ENCODE assay signal across 8 mouse cellular contexts in genomic region chr6:100674974-100675373, GRCm38 (mm10). TPM values are rescaled to one million over a fixed set of nuclear protein-coding genes. Genes with fewer than 3 reads are reported as not detected.
DNase-seq lines count a peak whose midpoint lies in the region; ATAC-seq and TF ChIP-seq lines count a peak whose summit lies in the region.

No protein-coding gene starts in this region.

- intact Hi-C loops in left cerebral cortex, adult 2 months (cut with DNase I) = loop anchor here (1.0 to 10.0 kb wide), 3 partner anchors 201 to 587 kb away; no protein-coding TSS in a partner anchor
- intact Hi-C loops in left cerebral cortex, postnatal 4 days (cut with DNase I) = loop anchor here (2.0 to 10.0 kb wide), 2 partner anchors 202 to 580 kb away; no protein-coding TSS in a partner anchor

- no peak overlapping the region for H3K27ac ChIP-seq in left cerebral cortex, adult 2 months

- no peak; the same call in 1 of the 2 replicates for ATAC-seq in megakaryocyte-erythroid progenitor cell, adult 5-6 weeks (replicated peaks; ENCODE audit: low FRiP score, low TSS enrichment, poor library complexity, severe bottlenecking)

- DNase-seq in cerebellum, postnatal 14 days = peak; percentile 15 to 48
- no peak for DNase-seq in cerebellum, adult 9-11 months
- no peak for DNase-seq in left cerebral cortex, adult 2 months (ENCODE audit: extremely low spot score in 1 of 2, low spot score in 2 of 2)
- DNase-seq in left cerebral cortex, postnatal 4 days = no peak
- DNase-seq in R1 (ENCODE audit: low read depth, low spot score) = peak; percentile 48
- DNase-seq in lung, postnatal 14 days = peak; percentile 3
- DNase-seq in frontal cortex, postnatal 14 days (ENCODE audit: low spot score in 2 of 2) = no peak

- H3K4me3 ChIP-seq in left cerebral cortex, adult 2 months = no peak overlapping the region

- peak; percentile 80 for TF ChIP-seq CTCF in left cerebral cortex, adult 2 months (IDR thresholded peaks at IDR 0.05)

RNA-seq across cellular contexts. Expression of gene Shq1, which starts 4.0 kb away (rescaled TPM):
- 1 to 10 TPM; 5.8 to 6.7 TPM for total RNA-seq in left cerebral cortex, adult 2 months (2021)
- 1 to 10 TPM; 7.8 to 9.5 TPM for total RNA-seq in left cerebral cortex, postnatal 4 days (2021)
- 13.0 and 20.7 TPM in 2 replicates for total RNA-seq in megakaryocyte-erythroid progenitor cell, adult 5-6 weeks (2014; fragmentation: Nextera tagmentation)
- 15.1 and 18.4 TPM in 2 replicates for total RNA-seq in megakaryocyte-erythroid progenitor cell, adult 5-6 weeks (2017)

RNA-seq across cellular contexts. Expression of gene Gxylt2, which starts 29.6 kb away (rescaled TPM):
- total RNA-seq in left cerebral cortex, adult 2 months (2021) = 1 to 10 TPM; 1.2 to 1.6 TPM
- total RNA-seq in left cerebral cortex, postnatal 4 days (2021) = 1 to 10 TPM; 2.1 to 2.7 TPM
- total RNA-seq in megakaryocyte-erythroid progenitor cell, adult 5-6 weeks (2014; fragmentation: Nextera tagmentation) = not detected in 2 replicates
- total RNA-seq in megakaryocyte-erythroid progenitor cell, adult 5-6 weeks (2017) = not detected in 2 replicates

Comparison
In these comparisons a context has a peak if more than half of its experiments do, and no peak if none do; other contexts are left out.
1. DNase-seq: peak in cerebellum, postnatal 14 days (2 of 2), R1 (single experiment) and lung, postnatal 14 days (single experiment); none in cerebellum, adult 9-11 months (single experiment), left cerebral cortex, adult 2 months (0 of 2), left cerebral cortex, postnatal 4 days (single experiment) and frontal cortex, postnatal 14 days (0 of 2).